Mouse (Mus musculus) c-Kit-positive CD71-positive TER-119-negative erythroid progenitor cells, embryonic 14.5 days (primary cell): Measurements from ENCODE around the gene Tmem102.

ENCODE experiments used
- DNase-seq: peaks from one replicate; pipeline ENCODE4 v3.0.0-alpha.2; 2013; ENCODE audit warnings: low read depth

Tmem102 gene

DNA sequence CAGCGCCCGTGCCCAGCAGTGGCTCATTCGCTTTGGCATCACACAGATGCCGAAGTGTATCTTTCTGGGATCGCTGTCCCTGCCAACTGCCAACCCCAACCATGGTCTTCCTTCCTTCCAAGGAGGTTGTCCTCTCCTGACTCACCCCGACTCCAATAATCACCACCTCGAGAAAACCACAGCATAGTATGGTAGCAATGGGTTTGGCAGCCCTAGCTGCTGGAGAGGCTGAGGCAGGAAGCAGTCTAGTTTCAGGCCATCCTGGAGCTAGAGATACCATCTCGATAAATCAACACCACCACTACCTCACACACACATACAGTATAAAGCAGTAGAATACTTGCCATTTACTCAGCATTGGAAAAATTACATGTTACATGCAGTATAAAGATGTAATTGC lies 13.4 kb upstream of the Tmem102 start:
- DNase-seq = no peak

DNA sequence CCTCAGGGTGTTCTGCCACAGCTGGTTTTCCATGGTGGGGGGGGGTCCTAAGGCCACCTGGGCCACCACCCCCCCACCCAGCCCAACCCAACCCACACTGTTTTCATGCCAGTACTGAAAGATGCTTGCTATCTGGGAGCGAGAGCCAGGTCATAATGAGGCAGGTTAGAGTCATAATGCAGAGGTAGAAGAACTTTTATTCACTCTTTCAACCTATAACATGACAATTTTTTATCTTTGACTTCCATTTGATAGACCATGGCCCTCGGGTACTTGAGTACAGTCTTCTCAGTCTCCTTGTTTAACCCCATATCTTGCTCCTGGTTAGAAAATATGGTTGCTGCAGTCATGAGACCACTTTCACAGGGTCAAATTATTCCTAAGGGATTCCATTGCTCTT lies 12.9 kb upstream of the Tmem102 start, which contains the start of gene Spem2:
TSS of gene Spem2 (minus strand) at position 101 of the 400 bp plus-strand sequence.
- no peak for DNase-seq

DNA sequence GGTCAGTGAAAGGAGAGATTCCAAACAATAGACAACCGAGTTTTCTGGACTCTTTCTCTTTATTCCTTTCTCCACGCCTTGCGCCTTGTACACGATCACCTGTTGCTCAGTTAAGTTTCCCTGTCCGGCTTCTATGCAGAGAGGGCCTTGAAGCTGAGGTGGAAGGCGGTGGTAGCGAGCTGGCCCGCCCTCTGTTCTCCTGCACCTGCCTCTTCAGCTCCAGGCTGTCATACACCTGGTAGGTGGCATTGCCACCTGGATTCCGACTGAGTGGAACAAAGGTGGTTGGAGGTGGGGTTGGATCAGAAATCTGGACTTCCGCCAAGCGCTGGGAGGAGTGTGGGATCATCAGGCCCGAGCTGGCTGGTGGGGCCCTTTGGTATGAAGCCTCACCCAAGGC lies 11.1 kb upstream of the Tmem102 start:
- no peak for DNase-seq

DNA sequence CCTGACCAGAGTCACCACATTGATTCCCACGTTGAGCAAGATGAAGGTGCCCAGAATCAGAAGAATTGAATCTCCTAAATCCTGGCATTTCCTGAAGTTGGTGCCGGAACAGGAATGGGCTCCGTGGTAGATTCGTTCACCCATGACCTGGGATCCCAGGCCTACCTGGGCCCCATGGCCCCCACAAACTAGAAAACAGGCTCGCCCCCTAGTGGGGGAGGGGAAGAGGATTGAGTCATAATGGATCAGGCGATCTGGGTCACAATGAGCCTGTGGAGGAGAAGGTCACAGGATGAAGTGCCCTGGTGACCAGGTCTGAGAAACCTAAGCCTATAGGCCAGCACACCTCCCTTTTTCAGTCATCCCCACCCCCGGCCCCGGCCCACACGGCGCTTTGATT lies 9.7 kb upstream of the Tmem102 start, which contains the start of gene Gm39566:
TSS of gene Gm39566 (minus strand) at position 144 of the 400 bp plus-strand sequence.
- DNase-seq = no peak

- no peak for DNase-seq
Measured at GRCm38 (mm10) chr11:69810280-69810679, 4.9 kb upstream of the Tmem102 start.

DNA sequence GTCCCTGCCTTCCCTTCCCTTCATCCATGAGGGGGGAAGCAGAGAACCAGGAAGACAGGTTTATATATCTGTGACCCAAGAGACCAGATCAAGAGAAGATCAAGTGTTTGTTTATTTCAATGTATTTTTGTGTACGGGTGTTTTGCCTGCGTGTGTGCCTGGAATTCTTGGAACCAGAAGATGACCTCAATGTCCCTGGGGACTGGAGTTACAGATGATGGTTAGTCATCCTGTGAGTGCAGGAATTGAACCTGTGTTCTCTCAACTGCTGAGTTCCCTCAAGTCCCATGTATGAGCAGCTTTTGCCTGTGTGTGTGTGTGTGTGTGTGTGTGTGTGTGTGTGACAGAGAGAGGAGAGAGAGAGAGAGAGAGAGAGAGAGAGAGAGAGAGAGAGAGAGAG lies 2.2 kb upstream of the Tmem102 start:
- DNase-seq = no peak

DNA sequence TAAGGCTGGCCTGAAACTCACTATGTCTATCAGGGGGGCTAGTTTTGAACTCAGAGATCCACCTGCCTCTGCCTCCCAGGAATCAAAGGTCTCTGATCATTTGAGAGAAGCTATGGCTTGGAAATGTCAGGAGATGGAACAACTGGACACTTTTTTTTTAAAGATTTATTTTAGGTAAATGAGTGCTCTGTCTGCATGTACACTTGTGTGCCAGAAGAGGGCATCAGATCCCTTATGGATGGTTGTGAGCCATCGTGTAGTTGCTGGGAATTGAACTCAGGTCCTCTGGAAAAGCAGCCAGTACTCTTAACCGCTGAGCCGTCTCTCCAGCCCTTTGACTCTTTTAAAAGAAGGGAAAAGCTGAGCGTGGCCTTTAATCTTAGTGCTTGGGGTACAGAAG lies 954 bp upstream of the Tmem102 start:
- no peak for DNase-seq

DNA sequence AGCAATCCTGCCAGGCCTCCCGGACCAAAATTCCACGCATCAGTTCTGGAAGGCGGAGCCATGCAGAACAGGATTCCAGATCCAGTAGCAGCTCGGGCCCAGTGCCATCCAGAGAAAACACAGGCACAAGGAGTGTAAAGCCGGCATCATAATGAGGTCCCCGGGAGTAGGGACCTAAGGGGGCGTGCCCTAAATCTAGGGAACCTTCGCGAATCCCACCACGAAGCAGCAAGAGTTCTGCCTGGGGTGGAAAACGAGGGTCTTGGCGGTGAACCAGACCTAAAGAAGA lies 828 bp downstream of the Tmem102 start:
- DNase-seq = no peak

GRCm38 (mm10) chr11:69803786-69804651 lies 1.4 kb downstream of the Tmem102 start:
- peak; percentile 42 for DNase-seq

- no peak for DNase-seq
Measured at GRCm38 (mm10) chr11:69803328-69803727, 2.1 kb downstream of the Tmem102 start.

DNA sequence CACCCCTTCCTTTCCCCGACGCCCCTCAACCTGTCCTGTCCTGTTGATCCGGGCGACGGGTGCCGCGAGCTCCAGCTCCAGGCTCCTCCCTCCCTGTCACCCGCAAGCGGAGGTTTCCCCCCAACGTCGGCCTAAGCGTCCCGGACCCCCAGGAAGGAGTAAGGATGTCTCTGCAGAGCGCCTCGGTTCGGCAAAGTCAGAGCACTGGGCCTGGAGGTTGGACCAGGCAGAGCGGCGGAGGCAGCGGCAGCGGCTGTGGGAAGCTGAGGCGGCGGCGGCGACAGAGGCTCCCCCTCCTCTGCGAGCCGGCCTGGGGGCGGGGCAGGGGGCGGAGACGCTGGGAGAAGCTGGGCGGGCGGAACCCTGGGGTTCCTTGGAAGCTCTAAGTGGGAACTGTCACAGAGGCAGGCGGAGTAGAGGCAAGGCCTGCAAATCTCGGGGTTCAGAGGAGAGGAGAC lies 2.7 kb downstream of the Tmem102 start:
- DNase-seq = peak; percentile 34

- DNase-seq = no peak
Measured at GRCm38 (mm10) chr11:69801379-69801977, 3.9 kb downstream of the Tmem102 start, which contains the start of gene Fgf11. Gene Fgf11 (minus strand): TSS chr11:69801857.

GRCm38 (mm10) chr11:69800392-69801197 lies 4.8 kb downstream of the Tmem102 start:
- DNase-seq = no peak

DNA sequence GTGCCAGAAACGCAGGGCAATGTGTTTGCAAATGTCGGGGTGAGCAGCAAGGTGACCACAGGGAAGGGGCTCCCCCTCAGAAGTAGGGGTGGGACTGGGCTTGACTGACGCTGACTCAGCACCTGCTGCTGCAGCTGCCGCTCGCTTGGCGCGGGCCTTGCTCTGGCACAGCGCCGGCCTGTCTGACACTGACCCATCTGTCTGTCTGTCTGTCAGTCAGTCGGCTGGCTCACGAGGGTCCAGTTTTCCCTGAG lies 5.4 kb downstream of the Tmem102 start:
- no peak for DNase-seq

GRCm38 (mm10) chr11:69799394-69800137 lies 5.9 kb downstream of the Tmem102 start:
- DNase-seq = no peak

GRCm38 (mm10) chr11:69797924-69798323 lies 7.5 kb downstream of the Tmem102 start:
- DNase-seq = no peak

DNA sequence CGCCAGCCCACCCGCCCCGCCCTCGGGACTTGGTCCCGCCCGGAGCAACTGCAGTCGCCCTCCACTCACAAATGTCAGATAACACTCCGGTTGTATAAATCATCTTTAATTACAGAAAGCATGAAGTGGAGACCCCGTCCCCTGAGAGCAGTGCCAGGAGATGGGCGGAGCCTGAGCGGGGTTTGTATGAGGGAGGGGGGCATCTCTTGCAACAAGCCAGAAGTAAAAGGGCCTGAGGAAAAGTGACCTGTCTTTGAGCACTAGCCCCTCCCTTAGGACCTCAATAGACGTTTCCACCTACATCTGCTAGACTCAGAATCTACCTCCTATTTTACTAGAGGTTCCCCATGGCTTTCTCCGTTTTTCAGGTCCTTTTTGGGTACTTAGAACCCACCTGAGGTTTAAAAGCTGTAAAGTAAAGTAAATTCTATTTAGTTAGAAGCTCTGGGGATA lies 9.4 kb downstream of the Tmem102 start:
- DNase-seq = no peak

GRCm38 (mm10) chr11:69795168-69795982 lies 10.0 kb downstream of the Tmem102 start, which contains the start of gene Chrnb1:
Gene Chrnb1 (minus strand): TSS chr11:69795943.
- peak; percentile 96 for DNase-seq

DNA sequence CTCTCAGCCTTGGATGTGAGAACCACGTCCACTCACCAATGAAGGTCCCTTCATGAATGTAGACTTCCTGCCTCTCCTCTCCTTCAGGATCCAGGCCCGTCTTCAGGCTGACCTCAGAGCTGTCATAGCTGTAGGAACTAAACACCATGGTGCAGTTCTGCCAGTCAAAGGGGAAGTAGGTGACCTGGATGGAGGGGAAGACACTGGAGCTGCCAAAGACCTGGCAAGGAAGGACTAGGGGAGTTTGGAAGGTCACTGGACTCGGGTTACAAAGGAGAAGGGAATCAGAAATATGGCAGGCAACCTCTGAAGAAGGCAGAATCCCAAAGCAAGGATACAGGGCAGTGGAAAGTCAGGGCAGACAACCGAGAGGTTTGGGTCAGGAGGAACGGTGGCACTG lies 12.0 kb downstream of the Tmem102 start:
- DNase-seq = no peak

GRCm38 (mm10) chr11:69791420-69791819 lies 14.0 kb downstream of the Tmem102 start:
- DNase-seq = no peak

DNA sequence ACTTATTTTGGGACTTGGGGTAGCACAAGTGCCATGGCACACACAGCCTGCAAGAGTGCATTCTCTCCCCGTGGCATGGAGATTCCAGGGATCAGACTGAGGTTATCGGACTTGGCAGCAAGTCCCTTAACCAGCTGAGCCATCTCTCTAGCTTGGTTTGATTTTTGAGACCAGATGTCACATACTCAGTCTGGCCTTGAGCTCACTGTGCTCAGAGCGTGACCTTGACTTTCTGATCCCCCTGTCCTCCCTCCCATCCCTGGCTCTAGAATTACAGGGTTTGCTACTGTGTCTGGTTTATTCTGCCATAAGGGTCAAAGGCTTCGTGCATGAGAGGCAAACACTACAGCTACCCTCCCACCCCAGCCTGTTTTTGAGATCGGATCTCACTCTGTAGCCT lies 16.0 kb downstream of the Tmem102 start:
- DNase-seq = no peak
